Mouse (Mus musculus) brain, embryonic 18.5 days (tissue): Measurements from ENCODE around the gene Cdh4.

Experiments used
- DNase-seq: peaks from one replicate; pipeline ENCODE4 v3.0.0-alpha.2; 2012; ENCODE audit warnings: low read depth, low spot score

Cdh4 gene

DNA sequence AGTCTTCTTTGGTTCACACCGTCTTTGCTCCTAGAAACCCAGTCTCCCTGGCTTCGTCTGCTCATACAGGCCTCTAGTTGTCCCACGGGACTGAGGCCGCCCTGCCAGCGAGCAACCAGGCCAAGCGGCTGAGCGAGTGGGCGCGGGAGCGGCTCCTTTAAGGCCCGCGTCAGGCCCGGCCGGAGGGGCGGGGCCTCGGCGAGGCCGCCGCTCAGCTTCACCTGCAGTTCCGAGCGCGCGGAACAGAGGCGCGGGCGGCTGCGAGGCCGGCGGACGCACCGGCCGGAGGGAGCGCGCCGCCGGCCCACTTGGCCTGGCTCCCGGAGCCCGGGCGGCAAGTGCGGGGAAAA, at the start of gene Cdh4:
Cdh4 (plus strand) TSS at position 241 of the 350 bp plus-strand sequence.
- no peak for DNase-seq

GRCm38 (mm10) chr2:179395442-179395841, 46.8 kb upstream of the Cdh4 start:
- no peak for DNase-seq

DNA sequence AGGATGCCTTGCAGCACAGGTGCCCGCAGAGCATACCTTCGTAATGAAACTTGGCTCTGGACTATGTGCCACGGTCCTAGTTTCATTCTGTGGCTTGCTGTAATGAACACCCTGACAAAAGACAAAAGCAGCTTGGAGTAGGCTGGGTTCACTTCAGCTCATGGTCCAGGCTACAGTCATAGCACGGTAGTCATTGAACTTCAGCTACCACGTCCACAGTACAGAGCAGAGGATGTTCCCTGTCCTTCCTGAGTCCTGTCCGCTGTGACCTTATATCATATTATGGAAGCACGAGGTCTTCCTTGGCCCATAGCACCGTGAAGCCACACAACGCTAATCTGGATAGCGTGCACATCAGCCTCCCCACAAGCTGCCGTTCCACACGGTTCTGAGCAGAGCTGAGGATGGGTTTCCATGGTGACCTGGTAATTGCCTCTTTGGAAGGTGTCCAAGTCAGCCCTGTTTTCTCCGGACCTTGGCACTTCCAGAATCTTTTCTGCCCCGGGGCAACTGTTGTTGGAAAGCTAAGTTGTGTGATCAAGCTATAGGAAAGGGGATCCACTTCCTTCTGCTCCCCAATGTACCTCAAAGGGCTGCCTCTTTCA, 42.5 kb upstream of the Cdh4 start:
- no peak for DNase-seq

DNA sequence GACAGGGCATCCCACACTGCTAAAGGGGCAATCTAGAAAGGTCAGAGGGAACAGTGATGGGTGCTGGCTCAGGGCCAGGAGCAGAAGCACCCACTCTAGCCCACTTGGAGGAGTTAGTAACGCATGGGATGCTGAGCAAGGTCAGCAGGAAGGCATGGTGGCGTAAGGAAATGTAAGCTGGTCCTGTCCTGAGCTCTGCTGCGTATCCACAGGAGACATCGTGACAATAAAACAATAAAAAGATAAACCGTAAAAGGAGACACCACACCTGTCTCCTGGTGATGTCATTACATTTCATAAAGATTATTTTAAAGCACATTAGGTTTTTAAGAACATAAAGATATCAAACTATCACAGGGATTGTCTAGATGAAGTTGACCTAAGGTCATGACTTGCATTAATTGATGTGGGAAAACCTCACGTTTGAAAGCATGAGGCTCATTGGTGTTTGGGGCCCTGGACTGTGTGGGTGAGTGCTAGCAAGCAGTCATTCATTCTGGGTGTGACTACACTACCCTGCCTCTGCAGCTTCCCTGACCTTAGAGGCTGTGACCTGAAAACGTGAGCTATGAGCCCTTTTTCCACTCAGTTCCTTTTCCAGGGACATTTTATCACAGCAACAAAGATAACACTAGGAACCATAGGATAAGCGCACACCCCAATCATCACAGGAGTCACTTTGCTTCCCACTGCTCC, 31.2 kb upstream of the Cdh4 start:
- no peak for DNase-seq

DNA sequence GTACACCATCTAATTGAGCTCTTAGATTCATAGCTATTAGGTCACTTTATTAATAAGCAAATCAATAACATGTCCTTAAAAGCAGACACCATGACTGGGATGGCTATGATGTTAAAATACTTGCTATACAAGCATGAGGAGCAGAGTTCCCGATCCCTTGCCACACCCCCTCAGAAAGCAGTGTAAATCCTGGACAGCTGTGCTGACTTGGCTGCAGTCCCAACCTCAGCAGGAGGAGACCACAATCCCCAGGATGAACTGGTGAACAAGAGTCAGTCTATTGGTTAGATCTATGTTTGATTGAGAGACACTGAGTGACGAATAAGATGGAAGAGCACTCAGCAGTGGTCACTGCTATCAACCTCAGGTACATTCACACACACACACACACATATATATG, 29.3 kb upstream of the Cdh4 start:
- no peak for DNase-seq

DNA sequence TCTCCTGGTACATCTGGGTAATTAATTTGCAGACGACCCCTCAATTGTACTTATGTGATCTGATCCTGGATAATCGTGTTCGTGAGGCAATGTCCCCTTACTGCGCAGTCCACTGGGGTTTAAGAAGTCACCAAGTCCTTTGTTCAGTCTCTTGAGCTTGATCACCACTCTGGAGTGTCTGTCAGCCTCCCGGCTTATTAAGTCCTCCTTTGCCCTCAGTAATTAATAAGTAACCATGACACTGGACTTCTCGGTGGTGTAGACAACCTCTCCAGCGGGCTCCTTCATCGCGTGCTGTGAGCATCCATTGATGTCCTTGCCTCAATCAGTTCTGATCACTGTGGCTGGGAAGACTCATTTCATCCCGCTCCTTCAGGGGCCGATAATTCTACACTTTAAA, 28.0 kb upstream of the Cdh4 start:
- DNase-seq, result no peak

DNA sequence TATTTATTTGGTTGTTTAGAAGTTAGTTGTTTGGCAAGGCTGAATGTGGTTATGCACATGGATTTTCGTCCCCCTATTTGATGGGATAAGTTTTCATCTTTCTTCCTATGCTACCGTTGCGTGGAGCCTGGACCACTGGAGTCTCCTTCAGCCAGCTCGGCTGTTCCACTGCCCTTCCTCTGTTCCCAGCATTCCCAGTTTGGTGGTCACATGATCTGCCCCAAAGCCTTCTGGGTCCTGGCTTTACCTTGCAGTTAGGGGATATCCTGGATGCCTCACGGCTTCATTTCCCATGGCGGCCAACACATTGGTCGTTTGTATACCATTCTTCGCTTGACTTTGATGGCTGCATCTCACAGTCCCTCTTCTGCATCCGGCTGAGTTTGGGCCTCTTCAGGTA, 27.5 kb upstream of the Cdh4 start:
- no peak for DNase-seq

DNA sequence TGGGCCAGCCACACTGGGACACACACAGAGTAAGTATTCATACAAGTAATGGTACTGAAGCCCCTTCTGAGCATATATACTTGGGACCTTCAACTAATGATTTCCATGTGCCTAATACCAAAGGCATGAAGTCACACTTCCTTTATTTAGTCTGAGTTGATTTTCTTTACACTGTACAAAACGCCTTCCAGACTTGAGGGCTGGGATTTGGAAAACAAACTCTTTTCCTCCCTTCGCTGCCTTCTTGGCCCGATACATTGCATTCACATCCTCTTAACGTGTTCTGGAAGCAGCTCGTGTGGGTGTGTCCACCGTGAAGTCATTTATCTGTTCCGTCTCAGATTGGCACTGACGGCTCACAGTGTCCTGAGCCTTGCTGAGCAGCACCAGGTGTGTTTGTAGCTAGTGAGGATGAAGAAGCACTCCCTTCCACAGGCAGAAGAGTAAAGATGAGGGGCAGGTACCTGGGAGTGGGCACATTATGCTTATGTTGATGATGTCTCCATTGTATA, 26.3 kb upstream of the Cdh4 start:
- no peak for DNase-seq

DNA sequence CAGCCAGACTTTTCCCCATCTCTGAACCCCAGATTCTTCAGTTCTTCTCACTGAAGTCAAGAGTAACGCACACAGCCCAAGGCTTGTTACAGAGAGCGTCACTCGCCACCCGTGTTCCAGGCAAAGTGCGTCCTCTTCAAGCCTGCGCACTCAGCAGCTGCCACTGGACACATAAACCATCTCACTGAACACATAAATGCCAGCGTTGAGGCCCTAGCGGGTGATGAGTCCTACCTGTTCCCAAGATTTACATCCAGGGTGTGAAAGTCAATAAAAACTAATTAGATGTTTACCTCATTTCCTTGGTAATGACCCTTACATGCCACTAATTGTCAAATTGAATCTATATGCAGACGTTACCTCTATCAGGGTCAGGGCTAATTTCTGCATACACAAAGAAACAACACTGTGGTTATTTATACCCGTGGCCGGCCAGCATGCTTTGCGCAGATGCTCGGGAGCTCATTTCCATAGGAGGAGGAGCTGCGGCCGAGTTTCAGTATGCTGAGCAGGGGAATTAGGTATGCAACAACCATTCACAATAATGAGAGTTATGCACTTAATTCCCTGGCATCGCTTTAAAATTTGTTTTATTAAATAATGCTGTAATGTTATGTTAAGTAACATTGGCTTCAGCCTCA, 25.5 kb upstream of the Cdh4 start:
- no peak for DNase-seq

- no peak for DNase-seq
Observed at GRCm38 (mm10) chr2:179425602-179426001, 16.6 kb upstream of the Cdh4 start.

DNA sequence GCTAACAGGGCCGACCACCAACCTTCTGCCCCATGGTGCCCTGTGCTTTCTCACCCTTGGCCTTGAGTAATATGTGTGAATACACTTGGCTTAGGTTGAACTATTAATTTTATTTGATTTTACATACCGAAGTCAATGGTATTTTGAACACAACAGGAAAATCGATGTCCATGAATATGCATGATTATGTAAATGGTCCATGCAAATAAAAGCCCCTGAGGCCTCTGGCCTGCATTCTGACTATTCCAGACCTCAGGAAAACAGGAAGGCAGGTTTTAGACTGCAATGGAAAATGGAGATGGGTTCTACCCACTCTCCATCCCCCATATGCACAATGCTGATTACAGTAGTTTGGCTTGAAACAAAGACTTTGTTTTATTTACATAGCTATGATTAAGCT, 13.3 kb upstream of the Cdh4 start:
- no peak for DNase-seq

GRCm38 (mm10) chr2:179440161-179440560, 2.1 kb upstream of the Cdh4 start:
- peak; percentile 59 for DNase-seq

GRCm38 (mm10) chr2:179441086-179441485, 1.1 kb upstream of the Cdh4 start:
- DNase-seq, result no peak

DNA sequence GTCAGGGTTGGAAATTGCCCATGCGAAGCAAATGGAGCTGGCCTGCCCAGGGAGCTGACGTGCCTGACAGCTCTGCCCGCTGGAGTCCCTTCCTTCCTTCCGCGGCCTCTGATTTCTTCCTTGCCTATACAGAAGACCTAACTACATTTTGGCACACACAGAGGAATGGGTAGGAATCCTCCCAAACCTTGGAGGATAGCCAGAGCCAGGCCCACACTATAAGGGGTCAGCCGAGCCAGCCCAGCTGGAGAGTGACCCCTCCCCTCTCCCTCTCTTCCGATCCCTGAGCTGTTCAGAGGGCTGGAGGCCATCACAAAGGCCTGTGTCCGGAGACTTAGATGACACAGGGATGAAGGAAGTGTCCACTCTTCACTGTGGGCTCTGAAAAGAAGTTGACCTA, 514 bp upstream of the Cdh4 start:
- no peak for DNase-seq

GRCm38 (mm10) chr2:179442541-179443225, 452 bp downstream of the Cdh4 start:
- DNase-seq, result no peak

- no peak for DNase-seq
Observed at GRCm38 (mm10) chr2:179443226-179443815, 1.1 kb downstream of the Cdh4 start.

GRCm38 (mm10) chr2:179443959-179444358, 1.7 kb downstream of the Cdh4 start:
- no peak for DNase-seq

DNA sequence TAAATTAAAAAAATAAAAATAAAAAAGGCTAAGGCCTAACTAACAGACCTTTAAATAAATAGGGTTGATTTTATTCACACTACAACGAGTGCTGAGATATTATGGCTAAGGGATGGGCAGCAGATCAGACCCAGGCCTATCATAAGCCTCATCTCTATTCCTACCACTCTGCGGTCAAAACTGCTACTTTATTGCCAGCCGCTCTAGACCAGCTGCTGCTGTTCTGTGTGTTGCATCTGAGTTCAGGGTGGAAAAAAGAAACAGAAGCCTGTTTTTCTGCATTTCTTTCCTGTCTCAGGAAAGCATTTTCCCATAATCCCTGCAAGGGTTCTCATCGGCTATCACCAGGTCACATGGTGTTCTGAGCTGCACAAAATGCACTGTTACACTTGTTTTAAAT, 6.0 kb downstream of the Cdh4 start:
- no peak for DNase-seq

DNA sequence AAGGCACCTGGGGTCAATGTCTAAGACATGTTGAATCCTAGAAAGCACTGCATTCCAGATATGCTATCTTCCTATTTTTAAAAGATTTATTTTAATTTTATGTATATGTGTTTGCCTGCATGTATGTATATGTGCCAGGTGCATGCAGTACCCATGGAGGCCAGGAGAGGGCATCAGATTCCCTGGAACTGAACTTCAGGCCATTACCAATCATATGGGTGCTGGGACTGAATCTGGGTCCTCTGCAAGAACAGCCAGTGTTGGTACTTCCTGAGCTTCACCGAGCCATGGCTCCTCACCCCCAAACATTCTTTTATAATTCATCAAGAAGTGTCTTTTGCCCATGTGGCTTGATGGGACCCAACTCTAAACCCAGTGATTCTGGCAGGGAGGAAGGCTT, 6.8 kb downstream of the Cdh4 start:
- no peak for DNase-seq

- no peak for DNase-seq
Observed at GRCm38 (mm10) chr2:179459196-179459595, 17.0 kb downstream of the Cdh4 start.

- DNase-seq, result no peak
Observed at GRCm38 (mm10) chr2:179459606-179460005, 17.4 kb downstream of the Cdh4 start.

DNA sequence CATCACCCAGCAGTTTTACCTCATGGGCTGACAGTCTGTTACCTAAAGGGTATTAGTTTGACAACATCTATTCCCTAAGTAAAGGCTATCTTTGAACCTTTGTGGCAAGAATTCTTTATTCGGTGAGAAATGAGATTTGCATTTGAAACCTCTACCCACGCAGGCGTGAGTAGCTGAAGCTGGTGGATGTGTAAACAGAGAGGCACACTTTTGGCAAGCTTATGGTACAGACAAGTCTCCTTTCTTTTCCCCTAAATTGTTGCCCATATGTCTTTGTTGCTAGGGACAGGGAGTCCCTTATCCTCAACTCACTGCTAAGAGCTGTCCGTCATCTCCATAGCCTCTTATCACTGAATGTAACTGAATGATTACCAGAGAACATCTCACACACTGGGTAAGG, 21.3 kb downstream of the Cdh4 start:
- DNase-seq, result no peak
